Mouse (Mus musculus) heart, adult 2 months (tissue): ENCODE data around the gene Me1.

ENCODE experiments used
- CTCF ChIP-seq: fragments of 200-600 bp; IDR thresholded peaks from 2 replicates; pipeline ENCODE4 v1.8.1; 2022; ENCODE audit warnings: antibody characterized with exemption, mild to moderate bottlenecking, moderate library complexity
- EP300 ChIP-seq: fragments of 200-500 bp; IDR thresholded peaks from 2 replicates; pipeline ENCODE4 v1.6.1; 2011; ENCODE audit warnings: low read depth, low read length, control low read depth; ENCODE audit not compliant: insufficient read depth
- POLR2A ChIP-seq: fragments of 200-500 bp; IDR thresholded peaks from 2 replicates; pipeline ENCODE4 v1.6.1; 2011; ENCODE audit warnings: mild to moderate bottlenecking, low read depth, low read length, control low read depth; ENCODE audit not compliant: insufficient read depth

DNA sequence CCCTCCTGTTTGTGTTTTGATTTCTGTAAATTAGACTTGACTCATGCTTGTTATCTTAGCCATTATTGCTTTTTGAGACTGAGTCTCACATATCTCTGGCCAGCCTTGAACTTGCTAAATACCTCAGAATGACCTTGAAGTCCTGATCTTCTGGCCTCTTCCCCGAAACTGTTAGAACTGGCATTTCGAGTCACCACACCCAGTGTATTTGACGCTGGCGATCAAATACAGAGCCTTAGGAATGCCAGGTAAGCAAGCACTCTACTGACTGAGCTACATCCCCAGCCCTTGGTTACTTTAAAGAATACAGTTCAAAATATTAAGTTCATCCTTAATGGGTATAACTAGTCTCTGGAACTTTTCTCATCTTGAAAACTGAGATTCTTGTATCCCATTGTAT lies 29.3 kb upstream of the Me1 start:
- TF ChIP-seq POLR2A (no peak), CTCF (no peak), EP300 (no peak)
